Mouse (Mus musculus) cerebellum, postnatal 36 days (tissue): Measurements from ENCODE around the gene Bnip1.

Experiments
- DNase-seq, 2 experiments: peaks; one replicate each; pipeline ENCODE4 v3.0.0; 2021 to 2022; ENCODE audit warnings: mixed read lengths in 2 of 2

Bnip1 gene

DNA sequence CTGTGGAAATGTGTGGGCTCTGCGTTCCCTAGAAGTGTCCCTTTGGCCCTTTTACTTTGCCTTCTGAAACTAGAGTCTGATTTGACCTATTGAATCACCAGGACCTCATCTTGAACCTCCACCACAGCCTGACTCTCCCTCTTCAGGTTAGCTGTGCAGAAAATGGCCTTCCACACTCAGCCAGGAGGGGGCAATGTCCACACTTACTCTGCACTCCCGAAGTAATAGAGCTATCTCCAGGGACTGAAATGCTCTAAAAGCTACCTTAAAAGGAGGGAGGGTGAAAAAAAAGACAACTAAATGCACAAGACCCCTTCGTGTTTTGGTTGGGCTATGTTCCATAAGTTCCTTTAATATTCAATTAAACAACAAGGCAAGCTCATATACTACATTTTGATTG lies 13.9 kb downstream of the Bnip1 start:
- DNase-seq = peak; percentile 27 to 35

DNA sequence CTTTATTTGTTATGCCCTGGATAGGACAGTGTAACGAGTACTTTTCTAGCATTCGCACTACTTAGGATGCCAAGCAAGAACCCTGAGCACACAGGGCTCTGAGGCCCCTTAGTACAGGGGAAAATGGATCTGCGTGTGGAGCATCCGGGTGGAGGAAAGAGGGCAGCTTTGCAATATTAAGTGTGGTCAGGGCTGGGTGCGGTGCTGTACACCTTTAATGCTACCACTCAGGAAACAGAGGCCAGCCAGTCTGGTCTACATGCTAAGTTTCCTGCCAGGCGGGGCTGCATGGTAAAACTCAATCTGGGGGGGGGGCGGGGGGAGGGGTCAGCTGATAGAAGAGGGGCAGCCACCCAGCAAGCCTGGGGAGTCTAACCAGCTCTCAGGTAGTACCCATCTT lies 14.5 kb downstream of the Bnip1 start:
- no peak for DNase-seq

DNA sequence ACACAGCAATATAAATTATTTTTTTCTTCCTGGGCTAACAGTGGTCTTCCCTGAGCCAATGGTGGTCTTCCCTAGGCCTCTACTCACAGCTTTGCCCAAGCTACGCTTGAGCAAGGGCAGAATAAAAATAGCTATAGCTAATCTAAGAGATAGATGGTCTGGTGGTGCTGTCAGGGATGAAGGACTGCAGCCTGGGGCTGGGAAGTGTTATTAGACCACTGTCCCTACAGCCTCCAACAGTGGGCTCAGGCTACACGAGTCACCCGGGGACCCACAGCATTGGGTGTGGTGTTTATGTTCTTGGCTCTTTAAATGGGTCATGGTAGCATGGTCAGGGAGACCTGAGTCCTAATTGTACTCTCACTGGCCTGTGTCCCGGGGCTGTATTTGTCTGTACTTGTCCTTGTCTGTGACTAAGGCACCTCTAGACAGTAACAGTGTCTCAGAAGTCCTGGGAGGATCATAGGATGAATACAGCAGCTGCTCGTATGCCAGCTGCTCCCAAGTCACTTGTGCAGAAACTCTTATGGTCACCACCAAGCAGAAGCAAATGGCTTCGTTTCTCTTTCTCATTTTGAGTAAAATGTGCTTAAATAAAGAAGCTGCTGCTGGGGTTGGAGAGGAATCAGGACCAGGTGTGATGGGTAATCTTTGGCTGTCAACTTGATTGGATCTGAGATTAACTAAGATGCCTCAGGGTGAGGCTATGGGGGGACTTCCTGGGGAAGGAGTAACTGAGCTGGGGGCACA lies 16.7 kb downstream of the Bnip1 start:
- no peak for DNase-seq

DNA sequence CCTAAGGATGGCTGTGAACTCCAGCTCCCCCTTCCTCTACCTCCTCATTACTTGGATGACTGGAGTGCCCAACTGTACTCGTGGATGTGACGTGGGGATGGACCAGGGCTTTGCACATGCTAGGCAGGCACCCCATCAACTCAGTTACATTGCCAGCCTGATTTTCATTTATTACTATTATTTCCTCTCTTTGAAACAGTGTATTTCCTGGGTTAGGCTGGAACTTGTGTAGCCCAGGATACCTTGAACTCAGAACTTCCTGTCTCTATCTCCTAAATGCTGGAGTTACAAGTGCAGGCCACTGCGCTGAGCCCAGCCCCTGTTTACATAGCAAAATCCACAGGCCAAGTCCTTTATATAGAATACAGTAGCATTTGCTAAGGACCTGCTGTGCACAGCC lies 22.0 kb downstream of the Bnip1 start:
- no peak for DNase-seq

DNA sequence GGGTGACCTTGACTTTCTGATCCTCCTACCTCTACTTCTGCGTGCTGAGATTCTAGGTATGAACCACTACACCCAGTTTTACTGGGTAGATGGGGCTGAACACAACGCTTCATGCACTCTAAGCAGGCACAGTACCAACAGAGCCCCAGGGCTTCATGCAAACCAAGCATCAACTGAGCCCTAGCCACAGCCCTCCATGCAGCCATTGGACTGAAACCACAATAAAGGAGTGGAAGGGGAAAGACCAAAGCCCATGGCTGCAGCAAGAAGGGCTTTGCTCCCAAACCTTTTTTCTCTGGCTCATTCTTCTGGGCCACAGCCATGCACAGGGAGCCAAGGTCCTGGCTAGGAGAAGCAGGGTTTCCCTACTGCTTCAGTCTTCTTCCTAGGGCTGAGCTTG lies 31.7 kb downstream of the Bnip1 start:
- DNase-seq = no peak

DNA sequence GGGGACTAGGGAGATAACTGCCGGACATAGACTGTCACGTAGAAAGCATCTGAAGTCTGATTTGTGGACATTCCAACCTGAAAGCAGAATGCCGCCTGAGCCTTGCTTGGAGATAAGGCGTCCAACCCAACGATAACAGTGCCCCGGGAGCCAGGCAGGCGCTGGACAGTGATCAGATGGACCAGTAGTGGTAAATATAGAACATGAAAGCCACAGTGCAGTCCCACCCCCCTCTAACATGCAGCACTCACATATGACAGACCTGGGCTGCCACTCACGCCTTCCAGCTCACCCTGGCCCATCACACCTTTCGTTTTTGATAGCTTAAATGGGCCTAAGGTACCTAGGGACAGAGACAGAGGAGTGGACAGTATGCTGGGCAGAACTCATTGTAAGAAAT lies 32.6 kb downstream of the Bnip1 start:
- DNase-seq = no peak

DNA sequence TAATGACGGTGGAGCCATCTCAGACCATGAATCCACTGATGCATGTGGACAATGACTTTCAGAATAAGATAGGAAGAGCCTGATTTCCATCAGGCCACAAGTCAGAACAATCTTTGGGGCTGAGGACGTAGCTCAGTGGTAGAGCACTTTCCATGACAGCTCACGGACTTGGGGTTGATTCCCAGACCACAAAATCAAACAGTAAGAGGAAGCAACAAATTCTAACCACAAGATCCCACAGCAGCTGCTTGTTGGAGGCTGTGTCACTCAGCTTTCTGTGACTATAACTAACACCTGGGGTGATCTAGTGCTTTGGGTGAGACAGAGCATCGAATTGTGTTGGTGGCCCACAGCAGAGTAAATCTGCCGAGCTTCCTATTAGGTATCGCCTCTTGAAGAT lies 35.9 kb downstream of the Bnip1 start:
- no peak for DNase-seq

DNA sequence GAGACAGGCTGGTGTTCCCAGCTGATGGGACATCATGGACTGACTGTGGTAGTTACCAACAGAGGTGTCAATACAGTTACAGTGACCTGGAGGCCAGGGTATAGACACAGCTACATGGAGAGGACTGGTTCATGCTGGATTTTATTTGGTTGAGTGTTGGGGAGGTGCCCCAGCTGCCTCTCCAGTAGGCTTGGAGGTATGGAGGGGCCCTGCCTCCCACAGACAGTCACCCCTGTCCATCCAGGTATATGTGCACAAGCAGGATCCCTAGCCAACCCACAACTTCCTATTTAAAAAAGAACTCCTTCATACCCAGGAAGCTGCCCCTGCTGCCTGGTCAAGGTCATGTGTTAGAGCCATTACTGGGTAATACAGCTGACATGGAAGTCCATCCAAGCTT lies 36.9 kb downstream of the Bnip1 start:
- no peak for DNase-seq

DNA sequence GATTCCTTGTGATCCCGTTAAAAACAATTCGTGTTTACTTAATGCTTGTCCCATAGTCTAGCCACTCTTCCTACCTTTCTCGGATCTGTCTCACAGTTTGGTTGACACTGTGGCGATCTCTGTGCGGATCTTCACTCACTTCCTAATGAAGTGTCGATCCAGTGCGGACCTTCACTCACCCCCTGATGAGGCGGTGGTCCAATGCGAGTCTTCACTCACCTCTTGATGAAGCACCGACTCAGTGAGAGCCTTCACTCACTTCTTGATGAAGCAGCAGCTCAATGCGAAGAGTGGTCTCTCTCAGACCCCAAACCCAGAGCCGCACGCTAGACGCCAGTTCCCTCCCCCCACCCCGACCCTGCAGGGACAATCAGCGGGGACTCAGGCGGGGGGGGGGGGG lies 45.3 kb downstream of the Bnip1 start:
- no peak for DNase-seq

DNA sequence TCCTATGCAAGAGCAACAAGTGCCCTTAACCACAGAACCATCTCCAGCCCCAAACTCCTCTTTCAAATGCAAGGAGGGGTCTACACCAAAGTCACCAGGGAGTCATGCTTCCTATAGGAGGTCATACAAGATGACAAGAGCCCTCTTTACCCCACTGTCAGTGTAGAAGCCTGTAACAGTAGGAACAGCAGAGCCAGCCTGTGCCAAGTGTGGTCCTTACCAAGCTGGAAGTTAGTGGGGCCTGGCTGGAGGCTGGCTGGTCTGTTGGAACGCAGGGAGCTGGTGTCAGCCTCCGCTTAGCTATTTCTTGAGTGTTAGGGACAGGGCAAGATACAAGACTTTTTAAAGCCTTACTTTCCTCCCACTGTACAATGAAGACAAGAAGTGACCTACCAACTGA lies 52.9 kb downstream of the Bnip1 start:
- DNase-seq = no peak

DNA sequence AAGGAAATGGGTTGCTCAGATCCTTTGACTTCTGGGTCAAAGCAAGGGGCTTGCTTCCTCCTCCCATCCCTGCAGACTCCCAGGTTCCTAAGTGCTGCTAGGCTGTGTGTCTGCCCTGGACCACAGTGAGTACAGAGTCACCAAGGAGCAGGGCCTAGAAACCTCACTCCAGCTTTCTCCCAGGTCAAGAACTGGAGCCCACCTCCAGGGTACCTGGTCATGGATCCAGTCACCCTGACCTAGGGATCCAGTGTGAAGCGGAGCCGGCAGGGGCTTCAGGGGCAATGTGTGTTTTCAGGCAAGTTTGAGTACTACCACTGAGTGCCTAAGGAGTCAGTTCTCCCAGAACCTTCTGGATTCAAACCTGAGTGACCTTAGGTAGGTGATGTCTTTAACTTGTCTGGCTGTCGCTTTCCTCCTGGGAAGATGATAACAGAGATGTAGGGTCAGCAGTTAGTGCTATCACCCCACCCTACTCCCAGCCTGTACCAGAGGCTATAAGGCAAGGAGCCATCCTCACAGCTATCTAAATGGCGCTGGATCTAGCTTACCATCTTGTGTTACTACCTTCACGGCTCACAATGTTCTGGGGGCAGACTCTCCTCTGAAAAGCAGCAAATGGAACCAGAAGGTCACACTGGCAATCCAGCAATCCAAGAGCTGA lies 53.6 kb downstream of the Bnip1 start:
- DNase-seq = no peak

DNA sequence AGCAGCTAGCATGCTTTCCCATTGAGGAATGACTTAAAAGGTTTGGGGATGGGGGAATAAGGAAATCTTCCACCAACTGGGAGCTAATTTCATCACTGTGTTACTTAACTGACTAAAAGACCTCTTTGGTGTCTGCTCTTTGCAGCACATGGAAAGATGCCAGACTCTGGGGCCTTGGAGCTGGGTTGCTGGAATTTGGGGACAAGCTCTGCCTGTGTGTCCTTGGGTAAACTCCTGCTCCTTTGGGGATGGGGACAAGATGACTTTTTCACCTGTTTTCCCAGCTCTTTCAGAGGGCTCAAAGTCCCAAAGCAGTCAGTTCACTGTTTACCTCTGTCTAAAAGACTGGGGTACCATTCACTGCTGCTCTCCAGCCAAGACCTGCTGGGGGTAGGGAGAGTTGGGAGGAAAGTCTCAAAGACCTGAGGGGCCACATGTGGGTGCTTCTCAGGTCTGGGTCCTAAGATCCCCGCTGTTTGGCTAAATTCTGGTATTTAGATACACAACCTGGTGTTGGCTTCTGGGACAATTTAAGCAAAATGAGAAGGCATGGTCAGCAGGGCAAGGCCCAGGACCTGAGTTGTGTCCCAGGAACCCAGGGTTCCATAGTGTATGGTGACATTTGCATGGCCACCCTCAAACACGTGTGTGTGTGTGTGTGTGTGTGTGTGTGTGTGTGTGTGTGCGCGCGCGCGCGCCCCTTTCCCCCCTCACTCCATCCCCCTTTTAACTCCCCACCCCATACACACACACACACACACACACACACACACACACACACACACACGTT lies 54.3 kb downstream of the Bnip1 start:
- DNase-seq = no peak

DNA sequence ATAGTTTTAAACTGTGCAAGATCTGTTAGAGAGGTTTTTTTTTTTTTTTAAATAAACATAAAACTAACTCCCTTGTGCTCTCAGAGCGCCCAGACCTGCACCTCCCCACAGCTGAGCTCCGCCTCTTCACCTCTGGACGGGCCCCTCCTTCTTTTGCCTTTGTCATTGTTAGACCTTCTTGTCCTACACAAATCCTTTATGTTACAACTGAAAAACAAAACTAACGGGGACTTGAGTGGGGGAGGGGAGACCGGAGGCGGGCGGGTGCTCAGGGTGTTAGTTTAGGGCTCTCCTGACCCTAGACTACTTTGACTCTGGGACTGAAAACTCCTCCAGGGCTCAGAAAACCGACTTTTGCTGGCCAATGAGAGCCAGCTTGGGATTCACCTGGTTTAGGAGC lies 55.1 kb downstream of the Bnip1 start:
- no peak for DNase-seq

DNA sequence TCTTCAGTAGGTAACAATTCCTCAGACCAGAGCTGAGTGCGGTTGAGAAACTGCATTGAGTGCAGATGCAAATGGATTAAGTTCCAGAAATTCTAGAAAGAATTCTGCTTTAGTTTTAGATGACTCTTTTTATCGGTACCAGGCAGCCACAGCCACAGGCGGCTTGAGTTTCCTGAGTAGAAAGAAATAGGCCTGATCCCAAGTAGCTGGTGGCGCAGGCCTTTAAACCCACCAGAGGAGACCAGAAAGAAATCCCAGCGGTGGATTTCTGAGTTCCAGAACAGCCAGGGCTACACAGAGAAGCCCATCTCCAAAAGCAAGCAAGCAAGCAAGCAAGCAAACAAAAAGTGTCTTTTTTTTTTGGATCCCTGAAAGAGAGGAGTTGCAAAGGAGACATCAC lies 55.5 kb downstream of the Bnip1 start:
- no peak for DNase-seq

DNA sequence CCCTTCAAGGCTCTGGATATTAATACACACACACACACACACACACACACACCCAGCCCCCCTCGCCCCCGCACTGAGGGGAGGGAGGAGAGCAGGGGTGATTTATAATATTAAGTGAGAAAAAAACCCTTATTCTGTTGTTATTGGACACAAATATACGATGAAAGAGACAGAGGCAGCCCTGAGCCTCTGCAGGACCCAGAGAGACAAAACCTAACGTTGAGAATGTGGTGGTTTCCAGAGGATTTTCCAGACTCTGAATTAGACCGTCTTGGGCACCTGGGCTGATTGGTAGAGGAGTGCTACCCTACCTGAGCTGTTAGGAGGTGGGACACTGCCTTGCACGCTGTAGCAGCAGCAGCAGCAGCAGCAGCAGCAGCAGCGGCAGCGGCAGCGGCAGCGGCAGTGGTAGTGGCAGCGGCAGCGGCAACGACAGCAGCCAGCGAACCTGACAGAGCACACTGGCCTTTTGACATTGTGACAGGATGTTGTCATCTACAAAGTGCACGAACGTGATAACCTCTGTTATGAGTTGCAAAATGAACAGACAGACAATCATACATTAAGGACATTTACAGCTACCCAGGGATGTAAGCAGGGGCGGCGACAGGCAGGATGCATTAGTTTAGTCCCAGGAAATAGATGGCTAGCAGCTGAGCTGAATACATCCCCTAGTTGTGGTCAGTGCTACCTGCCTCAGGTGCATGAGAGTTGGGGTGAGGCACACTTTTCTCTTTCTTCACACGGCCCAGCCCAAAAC lies 56.1 kb downstream of the Bnip1 start:
- no peak for DNase-seq

DNA sequence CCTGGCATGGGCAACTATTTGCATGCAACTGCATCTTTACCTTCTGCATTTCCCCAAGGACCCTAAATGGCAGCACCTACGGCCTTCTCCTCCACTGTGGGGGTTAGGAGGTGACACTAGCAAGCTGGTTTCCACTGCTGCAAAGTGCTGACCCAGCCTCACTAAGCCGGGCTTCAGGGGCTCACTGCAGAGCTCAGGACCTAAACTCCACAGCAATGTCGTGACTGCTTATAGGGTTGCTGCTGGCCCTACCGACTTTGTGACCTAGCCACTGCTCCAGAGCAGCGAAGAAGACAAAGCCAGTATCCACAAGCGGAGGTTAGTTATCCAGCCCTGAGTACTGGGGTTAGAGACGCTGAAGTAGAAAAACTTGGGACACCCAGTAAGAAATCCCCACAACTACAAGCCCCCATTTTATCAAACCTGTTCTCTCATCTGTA lies 56.7 kb downstream of the Bnip1 start:
- DNase-seq = no peak

DNA sequence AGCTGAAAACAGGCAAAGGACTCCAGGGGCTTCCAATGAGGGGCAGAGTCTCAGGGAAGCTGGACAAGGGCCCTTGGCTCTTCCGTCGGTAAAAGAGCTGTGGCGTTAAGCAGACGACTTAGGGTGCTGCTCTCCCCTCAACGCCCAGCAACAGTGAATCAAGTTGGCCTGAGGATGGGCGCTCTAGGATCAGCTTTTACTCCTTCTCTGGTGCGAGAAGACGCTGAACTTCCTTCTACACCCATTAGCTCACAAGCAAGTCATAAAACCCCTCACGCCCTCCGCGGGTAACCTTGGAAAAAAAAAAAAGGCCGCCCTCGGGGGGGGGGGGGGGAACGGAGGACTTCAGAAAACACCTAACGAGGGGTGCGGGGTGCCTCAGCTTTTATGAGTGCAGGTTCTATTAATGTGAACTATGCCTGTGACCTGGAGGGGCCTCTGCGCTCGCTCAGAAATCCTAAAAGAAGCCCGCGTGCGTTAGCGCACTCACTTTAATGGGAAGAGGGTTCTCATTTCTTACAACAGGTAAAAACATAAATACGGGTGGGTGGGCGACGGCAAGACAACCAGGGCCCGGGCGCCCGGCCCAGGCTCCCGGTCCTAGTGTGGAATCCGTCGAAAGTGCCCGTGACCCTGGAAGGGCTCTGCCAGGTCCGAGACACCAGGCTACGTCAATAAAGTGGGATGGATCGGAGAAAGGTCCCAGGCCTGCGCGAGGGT lies 57.5 kb downstream of the Bnip1 start:
- no peak for DNase-seq

DNA sequence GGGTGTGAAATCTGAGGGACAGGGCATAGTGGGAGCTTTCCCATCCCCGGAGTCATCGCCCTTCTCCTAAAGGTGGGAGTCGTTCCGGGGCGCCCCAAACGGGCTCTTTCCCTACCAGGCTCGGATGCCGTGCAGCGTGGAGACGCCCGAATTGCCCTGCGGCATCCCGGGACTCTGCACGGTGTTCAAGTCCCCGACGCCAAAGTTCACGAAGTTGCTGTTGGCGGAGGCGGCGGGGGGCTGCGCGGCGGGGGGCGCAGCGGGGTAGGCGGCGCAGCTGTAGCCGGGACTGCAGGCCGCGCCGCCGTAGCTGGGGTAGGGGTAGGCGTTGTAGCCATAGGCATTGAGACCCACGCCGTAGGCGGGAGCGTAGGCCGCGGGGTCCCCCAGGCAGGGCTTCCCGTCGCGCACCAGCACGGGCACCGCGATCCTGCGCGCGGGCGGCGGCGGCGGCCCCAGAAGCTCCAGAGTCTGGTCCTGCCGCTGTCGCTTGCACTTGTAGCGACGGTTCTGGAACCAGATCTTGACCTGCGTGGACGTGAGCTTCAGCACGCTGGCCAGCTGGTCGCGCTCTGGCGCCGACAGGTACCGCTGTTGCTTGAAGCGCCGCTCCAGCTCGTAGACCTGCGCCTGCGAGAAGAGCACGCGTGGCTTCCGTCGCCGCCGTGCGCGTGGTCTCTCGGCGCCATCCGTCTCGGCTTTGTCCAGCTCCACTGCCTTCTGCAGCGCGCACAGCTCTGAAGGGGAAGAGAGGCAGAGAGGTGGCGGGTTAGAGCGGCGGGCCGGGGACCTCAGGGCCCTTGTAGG lies 58.2 kb downstream of the Bnip1 start:
- no peak for DNase-seq

DNA sequence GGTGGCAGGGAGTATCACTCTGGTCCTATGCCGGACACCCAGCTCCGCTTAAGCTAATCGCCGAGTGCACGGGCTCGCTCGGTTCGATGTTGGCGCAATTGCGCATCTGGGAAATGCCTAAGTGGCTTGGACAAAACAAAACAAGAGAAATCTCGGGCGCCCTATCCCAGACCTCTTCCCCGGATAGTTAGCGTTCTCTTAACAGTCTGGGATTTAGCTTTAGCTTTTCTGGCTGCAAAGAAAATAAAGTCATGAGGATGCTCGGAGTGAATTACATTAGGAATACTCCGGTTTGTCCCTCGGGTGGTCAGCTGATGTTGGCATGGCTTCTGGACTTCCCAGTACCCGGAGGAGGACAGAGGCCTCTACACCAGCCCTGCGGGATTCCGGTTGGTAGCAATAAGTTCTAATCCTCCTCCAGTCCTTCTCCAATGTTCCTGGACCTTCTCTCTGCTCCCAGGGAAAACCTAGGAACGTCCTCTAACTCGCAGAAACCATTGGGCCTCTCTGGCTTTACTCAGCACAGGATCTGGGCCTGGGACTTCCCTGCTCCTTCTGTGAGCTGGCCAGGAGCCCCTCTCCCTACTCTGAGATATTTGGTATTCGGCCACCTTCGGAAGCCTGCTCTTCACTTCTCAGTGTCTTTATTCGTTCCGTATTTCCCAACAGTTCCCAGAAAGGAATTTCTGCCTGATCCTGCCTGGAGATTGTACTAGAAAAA lies 59.0 kb downstream of the Bnip1 start:
- no peak for DNase-seq

DNA sequence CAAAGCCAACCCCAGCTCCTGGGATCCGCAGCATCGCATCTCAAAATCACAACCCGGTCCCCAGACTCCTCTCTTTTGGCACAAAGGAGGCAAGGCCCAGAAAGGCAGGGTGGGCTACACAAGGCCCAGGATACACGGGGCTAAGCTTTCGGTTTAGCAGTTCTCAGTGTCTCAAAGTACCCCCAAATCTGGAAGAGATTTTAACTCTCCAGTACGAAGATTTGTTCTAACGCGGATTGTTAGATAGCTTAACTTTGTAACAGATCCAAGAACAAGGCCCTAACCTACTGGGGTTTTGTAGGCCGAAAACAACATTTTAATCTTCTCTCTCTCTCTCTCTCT lies 59.5 kb downstream of the Bnip1 start:
- no peak for DNase-seq
